ENCODE assay signal across 24 mouse cellular contexts in the genomic region with DNA sequence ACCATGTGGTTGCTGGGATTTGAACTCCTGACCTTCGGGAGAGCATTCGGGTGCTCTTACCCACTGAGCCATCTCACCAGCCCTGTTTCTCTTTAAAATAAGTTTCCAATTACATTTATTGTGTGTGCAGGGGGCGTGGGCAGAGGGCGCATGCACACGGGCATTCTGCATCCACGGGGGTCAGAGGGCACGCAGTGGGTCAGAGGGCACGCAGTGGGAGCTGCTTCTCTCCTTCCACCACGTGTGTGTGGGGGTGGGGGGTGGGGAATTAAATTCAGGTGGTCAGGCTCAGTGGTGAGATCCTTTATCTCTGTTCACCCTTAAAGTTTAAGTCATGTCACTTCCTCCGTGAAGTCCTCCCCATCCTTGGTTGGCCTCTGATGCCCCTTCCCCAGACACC. TPM values are rescaled to one million over a fixed set of nuclear protein-coding genes. Genes with fewer than 3 reads are reported as not detected.
"Had no signal": no experiment of that assay in that cellular context is flagged by ENCODE, and none has a peak within 500 bp of the region (broad histone marks: within the 10 kb centered on the region; RNA-seq: fewer than 3 reads in every experiment).

No protein-coding gene starts in this region.

- H3K4me3 ChIP-seq: lung, embryonic 15.5 days; megakaryocyte, embryonic 14.5 days; midbrain, embryonic 13.5 days; midbrain, embryonic 15.5 days; neural tube, embryonic 12.5 days had no signal

- H3K27ac ChIP-seq: lung, embryonic 15.5 days; macrophage; midbrain, embryonic 15.5 days had no signal

- H3K9me3 ChIP-seq: lung, embryonic 15.5 days; megakaryocyte, embryonic 14.5 days; midbrain, embryonic 13.5 days; midbrain, embryonic 15.5 days; neural tube, embryonic 12.5 days had no signal

- H3K36me3 ChIP-seq: lung, embryonic 15.5 days; midbrain, embryonic 13.5 days; midbrain, embryonic 15.5 days; neural tube, embryonic 12.5 days had no signal

- ATAC-seq: liver, postnatal 0 days; lung, postnatal 0 days; midbrain, embryonic 13.5 days; midbrain, embryonic 15.5 days had no signal

- DNase-seq: liver, postnatal 0 days; lung, adult 2 months; lung, postnatal 14 days; lung, postnatal 36 days; right cerebral cortex, postnatal 14 days; right cerebral cortex, postnatal 4 days; spleen, adult 18-20 months; thymus, adult 18-20 months; thymus, postnatal 36 days had no signal

- H3K27me3 ChIP-seq: lung, embryonic 15.5 days; midbrain, embryonic 13.5 days; midbrain, embryonic 15.5 days; neural tube, embryonic 12.5 days had no signal

- H3K9ac ChIP-seq: liver, postnatal 0 days; lung, embryonic 15.5 days; midbrain, embryonic 13.5 days; midbrain, embryonic 15.5 days; neural tube, embryonic 12.5 days had no signal

- H3K4me1 ChIP-seq: lung, embryonic 15.5 days had no signal

- H3K4me2 ChIP-seq: lung, embryonic 15.5 days; midbrain, embryonic 13.5 days; midbrain, embryonic 15.5 days; neural tube, embryonic 12.5 days had no signal

RNA-seq across cellular contexts. Expression of gene Cdcp2, which starts 1.7 kb away (rescaled TPM):
- total RNA-seq: megakaryocyte progenitor cell, adult 5-6 weeks; monocyte, adult 5-6 weeks; neutrophil, adult 5-6 weeks had no signal
- polyA plus RNA-seq: liver, postnatal 0 days; lung, adult 2 months; lung, embryonic 15.5 days; macrophage; midbrain, embryonic 13.5 days; midbrain, embryonic 15.5 days; neural tube, embryonic 14.5 days; small intestine, adult 2 months; stomach, embryonic 14.5 days; stomach, embryonic 16.5 days; thymus, postnatal 0 days had no signal
